Mouse (Mus musculus): ENCODE measurements around the gene Dcst1.

GRCm38 (mm10) chr3:89360237-89360636 lies 4.8 kb downstream of the Dcst1 start:
- TF ChIP-seq GATA1 (IDR thresholded peaks at IDR 0.05; ENCODE audit: borderline replicate concordance, low read length) (no peak), FLI1 (IDR thresholded peaks at IDR 0.05; ENCODE audit: low read length) (no peak)
